Mouse (Mus musculus): Measurements from ENCODE around the gene B4galnt4. TPM values are rescaled to one million over a fixed set of nuclear protein-coding genes. Genes with fewer than 3 reads are reported as not detected.

The B4galnt4 gene
- 10 to 100 TPM in 1 of 2 experiments, 1 to 10 TPM in 1; 9.9 to 21.4 TPM for polyA plus RNA-seq (2017; shearing (Covaris generic))

DNA sequence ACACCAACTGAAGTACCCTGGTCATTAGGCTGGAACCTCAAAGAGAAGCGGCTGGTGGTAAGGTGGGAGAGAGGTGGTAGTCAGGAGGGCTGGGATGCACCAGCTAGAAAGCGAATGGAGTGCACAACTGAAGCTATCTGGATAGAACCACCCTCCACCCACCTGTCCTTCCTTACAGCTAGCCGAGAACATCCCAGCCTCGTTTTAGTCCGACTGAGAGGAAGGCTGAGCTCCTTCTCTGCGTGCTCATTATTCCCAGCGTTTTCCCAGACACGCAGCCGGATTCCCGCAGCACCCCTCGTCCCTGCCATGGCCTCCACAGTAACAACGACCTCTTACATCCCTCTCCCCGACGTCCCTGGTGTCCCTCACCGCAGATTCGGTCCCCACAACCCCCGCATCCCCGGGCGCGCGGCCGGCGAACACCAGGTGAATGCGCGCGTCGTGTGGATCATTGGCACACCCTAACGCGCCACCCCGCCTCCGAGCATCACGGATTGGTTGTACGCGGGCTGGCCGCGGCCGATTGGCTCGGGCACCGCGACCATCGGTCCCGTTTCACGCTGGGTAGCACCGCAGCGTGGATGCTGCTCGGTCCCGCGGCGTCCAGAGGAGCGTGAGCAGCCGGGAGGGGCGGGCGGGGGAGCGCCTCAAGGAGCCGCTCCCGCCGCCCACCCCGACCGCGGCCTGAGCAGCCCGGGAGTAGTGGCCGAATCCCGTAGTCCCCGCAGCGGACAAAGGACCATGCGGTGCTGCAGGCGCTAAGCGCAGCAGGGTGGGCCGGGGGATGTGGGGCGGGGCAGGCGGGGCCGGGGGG lies at the start of gene B4galnt4:
Gene B4galnt4 (plus strand): TSS at position 679 of the 817 bp plus-strand sequence.

DNA sequence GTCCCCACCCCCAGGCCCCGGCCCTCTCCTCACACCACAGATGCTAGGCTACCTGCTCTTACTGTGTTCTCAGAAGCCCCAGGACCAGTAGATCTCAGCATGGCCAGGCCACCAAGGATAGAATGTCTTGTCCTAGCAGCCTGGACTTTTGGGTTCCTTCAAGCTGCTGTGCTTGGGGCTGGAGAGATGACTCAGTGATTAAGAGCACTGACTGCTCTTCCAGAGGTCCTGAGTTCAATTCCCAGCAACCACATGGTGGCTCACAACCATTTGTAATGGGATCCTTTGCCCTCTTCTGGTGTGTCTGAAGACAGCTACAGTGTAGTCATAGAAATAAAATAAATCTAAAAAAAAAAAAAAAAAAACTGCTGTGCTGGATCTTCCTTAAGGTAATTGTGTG lies 43.1 kb upstream of the B4galnt4 start, which contains the start of gene Ifitm6:
Gene Ifitm6 (minus strand): TSS at position 101 of the 400 bp plus-strand sequence.

DNA sequence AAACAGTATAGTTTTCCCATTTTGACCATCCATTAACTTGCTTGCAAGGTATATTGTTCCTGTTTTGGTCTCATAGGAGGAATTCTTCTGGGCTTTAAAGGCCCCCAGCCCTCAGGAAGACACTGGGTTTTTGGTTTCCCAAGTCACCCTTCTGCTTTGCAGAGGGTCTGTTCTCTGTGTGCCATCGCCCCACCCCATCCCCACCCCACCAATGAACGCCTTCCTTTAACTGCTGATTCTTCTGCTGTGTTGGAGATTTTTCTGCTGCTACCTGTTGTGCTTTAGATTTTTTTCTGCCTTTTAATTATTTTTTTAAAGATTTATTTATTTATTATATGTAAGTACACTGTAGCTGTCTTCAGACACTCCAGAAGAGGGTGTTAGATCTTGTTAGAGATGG lies 32.1 kb upstream of the B4galnt4 start, which contains the start of gene Gm17387:
Gene Gm17387 (plus strand): TSS at position 301 of the 400 bp plus-strand sequence.

DNA sequence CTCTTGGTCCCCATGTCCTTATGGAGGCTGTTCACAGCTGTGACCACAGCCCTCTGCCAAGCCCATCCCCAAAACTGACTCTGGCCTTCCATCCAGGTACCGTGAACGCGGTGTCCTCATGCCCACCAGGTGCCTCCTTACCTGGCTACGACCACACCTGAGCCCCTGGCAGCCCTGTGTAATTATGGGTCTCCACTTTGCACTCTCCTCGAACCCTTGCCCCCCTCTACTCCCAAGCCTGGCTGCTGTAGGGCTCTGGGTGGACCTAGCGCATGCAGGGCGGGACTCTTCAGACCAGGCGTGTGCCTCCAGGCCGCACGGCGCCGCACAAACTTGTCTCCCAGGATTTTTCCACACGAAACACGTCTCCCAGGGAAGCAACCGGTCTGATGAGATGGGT lies 16.9 kb downstream of the B4galnt4 start, which contains the start of gene Pkp3:
Gene Pkp3 (plus strand): TSS at position 378 of the 400 bp plus-strand sequence.

DNA sequence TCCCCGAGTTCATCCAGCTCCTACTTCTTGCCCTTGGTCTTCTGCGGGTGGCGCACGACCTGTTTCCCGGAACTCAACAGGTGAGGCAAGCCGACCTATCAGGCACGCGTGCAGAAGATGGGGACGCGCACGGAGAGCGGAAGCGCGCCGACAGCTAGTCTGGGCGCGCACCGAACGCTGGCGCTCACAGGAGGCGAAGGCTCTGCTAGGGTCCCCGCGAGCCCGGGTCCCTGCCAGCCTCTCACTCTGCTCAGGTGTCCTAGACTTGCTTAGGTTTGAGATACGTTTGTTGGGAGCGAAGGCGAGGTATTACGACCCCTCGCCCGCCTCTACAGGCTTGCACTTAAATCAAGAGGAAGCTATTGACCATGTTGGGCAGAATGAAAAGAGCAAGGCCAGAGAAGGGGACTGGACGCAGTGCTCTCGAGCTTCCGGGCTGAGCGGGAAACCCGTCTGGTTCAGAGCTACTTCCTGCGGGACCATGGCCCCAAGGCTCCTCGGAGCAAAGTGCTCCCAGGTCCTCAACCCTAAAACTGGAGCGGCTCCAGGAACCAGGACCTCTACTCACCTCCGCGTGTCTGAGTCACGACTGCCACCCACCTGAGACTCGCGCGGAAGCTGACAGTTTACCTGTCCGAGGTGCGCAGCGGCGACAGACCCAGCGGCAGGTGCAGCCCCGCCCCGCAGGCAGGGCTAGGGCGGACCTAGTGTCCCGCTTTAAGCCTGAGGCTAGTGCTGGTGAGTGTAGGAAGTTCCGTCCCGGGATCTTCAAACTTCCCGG lies 39.2 kb downstream of the B4galnt4 start, which contains the start of gene Sigirr:
Gene Sigirr (minus strand): TSS at position 662 of the 781 bp plus-strand sequence.

DNA sequence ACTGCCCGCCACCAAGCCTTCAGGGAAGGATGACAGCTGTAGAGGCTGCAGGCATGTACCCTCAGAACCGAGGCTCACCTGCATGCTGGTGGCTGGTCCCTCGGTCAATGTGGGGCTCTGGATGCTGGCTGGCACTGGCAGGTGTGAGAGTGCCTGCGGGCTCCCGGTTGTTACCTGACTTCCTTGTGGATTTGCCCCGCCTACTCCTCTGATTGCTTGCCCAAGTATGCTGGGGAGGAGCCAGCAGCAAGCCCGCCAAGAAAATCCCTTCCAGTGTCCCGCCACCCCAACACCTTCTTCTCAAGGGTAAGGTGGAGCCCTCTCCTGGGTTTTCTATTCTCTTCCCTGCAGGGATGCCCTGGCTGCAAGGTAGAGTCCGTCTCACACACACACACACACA lies 56.7 kb downstream of the B4galnt4 start, which contains the start of gene Ano9:
Gene Ano9 (minus strand): TSS at position 171 of the 400 bp plus-strand sequence.

Other genes with a start within 250 kb of the B4galnt4 start
- gene Zfp941, start 238.9 kb upstream of the B4galnt4 start, polyA plus RNA-seq (2017; shearing (Covaris generic)) = under 1 TPM; 0.11 to 0.17 TPM
- gene Urah, start 226.1 kb upstream of the B4galnt4 start, polyA plus RNA-seq (2017; shearing (Covaris generic)) = not detected
- not detected for gene Scgb1c1, start 215.6 kb upstream of the B4galnt4 start, polyA plus RNA-seq (2017; shearing (Covaris generic))
- gene Odf3, start 213.3 kb upstream of the B4galnt4 start, polyA plus RNA-seq (2017; shearing (Covaris generic)) = not detected
- gene Gm45785, start 204.8 kb upstream of the B4galnt4 start, polyA plus RNA-seq (2017; shearing (Covaris generic)) = under 1 TPM in 1 of 2 experiments, not detected in 1; 0.43 TPM
- 100 to 1,000 TPM; 101 to 128 TPM for gene Ric8a, start 204.1 kb upstream of the B4galnt4 start, polyA plus RNA-seq (2017; shearing (Covaris generic))
- gene Bet1l, start 203.5 kb upstream of the B4galnt4 start, polyA plus RNA-seq (2017; shearing (Covaris generic)) = 10 to 100 TPM; 46.6 to 46.7 TPM
- gene Psmd13, start 179.1 kb upstream of the B4galnt4 start, polyA plus RNA-seq (2017; shearing (Covaris generic)) = 100 to 1,000 TPM; 232 to 235 TPM
- gene Sirt3, start 178.8 kb upstream of the B4galnt4 start, polyA plus RNA-seq (2017; shearing (Covaris generic)) = 10 to 100 TPM in 1 of 2 experiments, 1 to 10 TPM in 1; 4.9 to 10.0 TPM
- gene Cox8b, start 160.7 kb upstream of the B4galnt4 start, polyA plus RNA-seq (2017; shearing (Covaris generic)) = not detected
- gene Nlrp6, start 140.2 kb upstream of the B4galnt4 start, polyA plus RNA-seq (2017; shearing (Covaris generic)) = under 1 TPM in 1 of 2 experiments, not detected in 1; 0.24 TPM
- 10 to 100 TPM; 20.0 to 39.9 TPM for gene Pgghg, start 119.7 kb upstream of the B4galnt4 start, polyA plus RNA-seq (2017; shearing (Covaris generic))
- under 1 TPM in 1 of 2 experiments, not detected in 1; 0.57 TPM for gene Ifitm5, start 110.8 kb upstream of the B4galnt4 start, polyA plus RNA-seq (2017; shearing (Covaris generic))
- not detected for gene Gm45717, start 105.2 kb upstream of the B4galnt4 start, polyA plus RNA-seq (2017; shearing (Covaris generic))
- 100 to 1,000 TPM in 1 of 2 experiments, 10 to 100 TPM in 1; 67.1 to 119 TPM for gene Ifitm2, start 105.1 kb upstream of the B4galnt4 start, polyA plus RNA-seq (2017; shearing (Covaris generic))
- gene Ifitm1, start 93.9 kb upstream of the B4galnt4 start, polyA plus RNA-seq (2017; shearing (Covaris generic)) = 10 to 100 TPM in 1 of 2 experiments, 1 to 10 TPM in 1; 2.5 to 20.2 TPM
- 10 to 100 TPM; 14.6 to 31.5 TPM for gene Ifitm3, start 50.3 kb upstream of the B4galnt4 start, polyA plus RNA-seq (2017; shearing (Covaris generic))
- gene Ifitm6, start 43.2 kb upstream of the B4galnt4 start, polyA plus RNA-seq (2017; shearing (Covaris generic)) = 1 to 10 TPM in 1 of 2 experiments, under 1 TPM in 1; 0.75 to 1.2 TPM
- not detected for gene Gm17387, start 32.0 kb upstream of the B4galnt4 start, polyA plus RNA-seq (2017; shearing (Covaris generic))
- 100 to 1,000 TPM; 238 to 385 TPM for gene Pkp3, start 17.1 kb downstream of the B4galnt4 start, polyA plus RNA-seq (2017; shearing (Covaris generic))
- 100 to 1,000 TPM; 176 to 187 TPM for gene Sigirr, start 39.5 kb downstream of the B4galnt4 start, polyA plus RNA-seq (2017; shearing (Covaris generic))
- gene Ano9, start 56.7 kb downstream of the B4galnt4 start, polyA plus RNA-seq (2017; shearing (Covaris generic)) = not detected
- gene Ptdss2, start 61.3 kb downstream of the B4galnt4 start, polyA plus RNA-seq (2017; shearing (Covaris generic)) = 10 to 100 TPM; 17.3 to 22.2 TPM
- gene Rnh1, start 111.8 kb downstream of the B4galnt4 start, polyA plus RNA-seq (2017; shearing (Covaris generic)) = 100 to 1,000 TPM; 107 to 150 TPM
- 10 to 100 TPM; 56.0 to 61.9 TPM for gene Hras, start 132.9 kb downstream of the B4galnt4 start, polyA plus RNA-seq (2017; shearing (Covaris generic))
- gene Lrrc56, start 133.1 kb downstream of the B4galnt4 start, polyA plus RNA-seq (2017; shearing (Covaris generic)) = 1 to 10 TPM; 2.2 to 5.0 TPM
- 1 to 10 TPM; 8.3 to 9.9 TPM for gene Lmntd2, start 153.0 kb downstream of the B4galnt4 start, polyA plus RNA-seq (2017; shearing (Covaris generic))
- 10 to 100 TPM; 18.6 to 23.4 TPM for gene Rassf7, start 154.8 kb downstream of the B4galnt4 start, polyA plus RNA-seq (2017; shearing (Covaris generic))
- gene Phrf1, start 167.7 kb downstream of the B4galnt4 start, polyA plus RNA-seq (2017; shearing (Covaris generic)) = 10 to 100 TPM; 55.5 to 85.8 TPM
- gene Irf7, start 205.4 kb downstream of the B4galnt4 start, polyA plus RNA-seq (2017; shearing (Covaris generic)) = 100 to 1,000 TPM; 105 to 126 TPM
- gene Cdhr5, start 215.7 kb downstream of the B4galnt4 start, polyA plus RNA-seq (2017; shearing (Covaris generic)) = under 1 TPM in 1 of 2 experiments, not detected in 1; 0.07 TPM
- not detected for gene Sct, start 218.0 kb downstream of the B4galnt4 start, polyA plus RNA-seq (2017; shearing (Covaris generic))
- under 1 TPM in 1 of 2 experiments, not detected in 1; 0.06 TPM for gene Drd4, start 230.9 kb downstream of the B4galnt4 start, polyA plus RNA-seq (2017; shearing (Covaris generic))